Mouse (Mus musculus): ENCODE measurements at regions not wholly inside any gene's neighbourhood (a gene's known extent, or its start where the extent isn't known, plus 50 kb on each side); places are given as distances from the start of the nearest gene placed in this dataset.
A peak's percentile ranks its signal among the peaks of the same experiment; 100 is the strongest.

- DNase-seq (ENCODE audit: low spot score in 2 of 2) = peak in 1 of 2 experiments; percentile 17
These were observed 303.2 kb downstream of the Olfm3 start for GRCm38 (mm10) chr3:115207072-115207471.

GRCm38 (mm10) chr3:115211841-115212240, 308.0 kb downstream of the Olfm3 start:
- DNase-seq (ENCODE audit: low spot score in 2 of 2) = no peak

- no peak for DNase-seq (ENCODE audit: low spot score in 2 of 2)
These were observed 309.6 kb downstream of the Olfm3 start for GRCm38 (mm10) chr3:115213477-115213876.

- DNase-seq (ENCODE audit: low spot score in 2 of 2) = no peak
These were observed 336.6 kb downstream of the Olfm3 start for GRCm38 (mm10) chr3:115240497-115240896.

GRCm38 (mm10) chr3:115252618-115253379, 348.9 kb downstream of the Olfm3 start:
- peak; percentile 21 to 25 for DNase-seq (ENCODE audit: low spot score in 2 of 2)

GRCm38 (mm10) chr3:115276207-115276606, 372.3 kb downstream of the Olfm3 start:
- DNase-seq (ENCODE audit: low spot score in 2 of 2) = no peak

- DNase-seq (ENCODE audit: low spot score in 2 of 2) = no peak
These were observed 377.4 kb downstream of the Olfm3 start for GRCm38 (mm10) chr3:115281233-115281632.

GRCm38 (mm10) chr3:115284487-115284886, 380.6 kb downstream of the Olfm3 start:
- no peak for DNase-seq (ENCODE audit: low spot score in 2 of 2)
